Mouse (Mus musculus) lung, embryonic 14.5 days (tissue): ENCODE measurements around the gene Lnpep. TPM values are rescaled to one million over a fixed set of nuclear protein-coding genes. Genes with fewer than 3 reads are reported as not detected.
A peak's percentile ranks its signal among the peaks of the same experiment; 100 is the strongest.

Experiments
- ATAC-seq: fragments of 200-750 bp; cut with Nextera tagmentation; 2 replicates; pipeline ENCODE4 v1.8.0; 2017; ENCODE audit warnings: mild to moderate bottlenecking, moderate TSS enrichment, moderate library complexity; ENCODE audit not compliant: insufficient read depth
- DNase-seq: peaks from one replicate; pipeline ENCODE4 v3.0.0-alpha.2; 2015
- H3K27ac ChIP-seq: fragments of 300-500 bp; sonication (generic); 2 replicates; pipeline ENCODE4 v1.5.1; 2014; ENCODE audit warnings: low read depth, mild to moderate bottlenecking, moderate library complexity
- H3K27me3 ChIP-seq: fragments of 300-500 bp; sonication (generic); 2 replicates; pipeline ENCODE4 v1.6.1; 2014; ENCODE audit warnings: low read length, control low read depth; ENCODE audit not compliant: insufficient read depth
- H3K36me3 ChIP-seq: fragments of 300-500 bp; sonication (generic); 2 replicates; pipeline ENCODE4 v1.6.1; 2014; ENCODE audit warnings: control low read depth; ENCODE audit not compliant: insufficient read depth
- H3K4me1 ChIP-seq: fragments of 300-500 bp; sonication (generic); 2 replicates; pipeline ENCODE4 v1.6.1; 2014; ENCODE audit warnings: antibody characterized with exemption, control low read depth; ENCODE audit not compliant: insufficient read depth
- H3K4me2 ChIP-seq: fragments of 300-500 bp; sonication (generic); 2 replicates; pipeline ENCODE4 v1.6.1; 2014; ENCODE audit warnings: mild to moderate bottlenecking
- H3K4me3 ChIP-seq: fragments of 300-500 bp; sonication (generic); 2 replicates; pipeline ENCODE4 v1.5.1; 2014; ENCODE audit warnings: low read depth, low read length
- H3K9ac ChIP-seq: fragments of 300-500 bp; sonication (generic); 2 replicates; pipeline ENCODE4 v1.6.1; 2014
- H3K9me3 ChIP-seq: fragments of 300-500 bp; sonication (generic); 2 replicates; pipeline ENCODE4 v1.6.1; 2016; ENCODE audit warnings: low read depth, low read length, control low read depth
- CTCF ChIP-seq: IDR thresholded peaks from 2 replicates; pipeline ENCODE4 v1.5.1; 2016; ENCODE audit warnings: antibody characterized with exemption, low read depth
- WGBS: fragments of 180-500 bp; shearing (Covaris S2); extraction: QIAGEN DNeasy Blood & Tissue Kit; methylation state at CpG from one replicate; pipeline ENCODE4 v1.1.7; 2014; 5-methylcytosine and 5-hydroxymethylcytosine counted together
- polyA plus RNA-seq: library from polyadenylated mRNA; unstranded; fragments of >200 nt; fragmentation: Nextera tagmentation; extraction: Ambion mirVana; gene quantifications from 2 replicates; pipeline ENCODE4 v1.2.1, GENCODE M21; 2014

Lnpep gene
- polyA plus RNA-seq = 6.7 and 8.4 TPM in 2 replicates

DNA sequence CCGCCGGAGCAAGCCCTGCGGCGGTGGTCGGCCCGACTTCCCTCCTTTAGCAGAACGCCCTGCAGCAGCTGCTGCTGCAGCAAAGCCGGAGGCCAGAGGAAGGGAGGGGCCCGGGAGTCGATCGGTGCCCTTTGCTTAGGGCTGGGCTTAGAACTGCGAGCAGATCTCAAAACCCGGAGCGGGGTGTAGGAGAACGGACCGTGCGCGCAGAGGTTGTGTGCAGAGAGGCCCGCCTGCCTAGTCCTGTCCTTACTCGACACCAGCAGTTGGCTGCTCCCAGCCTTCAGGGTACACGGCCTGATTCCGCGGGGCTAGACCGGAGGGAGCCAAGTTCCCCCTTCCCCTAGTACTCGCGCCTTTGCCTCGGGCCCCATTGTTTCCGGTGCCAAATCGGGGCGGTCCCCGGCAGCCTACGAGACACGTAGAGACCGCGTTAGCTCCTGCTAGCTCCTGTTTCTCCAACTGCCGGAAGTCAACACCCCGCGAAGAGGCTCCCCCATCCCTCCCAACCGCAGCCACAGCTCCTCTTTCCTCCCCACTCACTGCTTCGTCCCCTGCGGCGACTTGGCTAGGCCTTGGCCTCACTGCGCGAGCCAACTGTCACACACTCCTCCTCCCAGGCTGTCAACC, at the start of gene Lnpep:
TSS of gene Lnpep (minus strand) at position 94 of the 630 bp plus-strand sequence.
- peak; percentile 95 for ATAC-seq
- under 1% methylated on average over 44 of the region's 44 CpGs for WGBS

DNA sequence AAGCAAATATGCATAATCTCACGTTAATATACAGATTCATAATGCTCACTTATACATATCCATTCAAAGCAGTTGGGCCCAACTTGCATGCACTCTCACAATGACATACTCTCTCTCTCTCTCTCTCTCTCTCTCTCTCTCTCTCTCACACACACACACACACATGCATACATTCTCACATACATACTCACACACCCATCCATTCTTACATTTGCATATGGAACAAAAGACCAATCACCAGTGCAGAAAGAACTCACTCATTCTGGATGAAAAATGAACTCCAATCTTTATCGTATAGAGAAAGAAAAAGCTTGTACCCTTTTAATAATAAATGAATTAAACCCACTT, 31.0 kb upstream of the Lnpep start:
- DNase-seq (no peak), ATAC-seq (no peak)
- Histone ChIP-seq H3K4me3 (no peak overlapping the region), H3K9ac (no peak overlapping the region), H3K9me3 (no peaks in the 10 kb centered on the region), H3K27me3 (no peaks in the 10 kb centered on the region), H3K4me1 (no peaks in the 10 kb centered on the region), H3K36me3 (no peaks in the 10 kb centered on the region), H3K4me2 (no peak overlapping the region), H3K27ac (no peak overlapping the region)
- TF ChIP-seq CTCF = no peak
- WGBS = 24% methylated on average over 2 of the region's 2 CpGs

More for the DNA sequence above, at the start of gene Lnpep:
- no peak for TF ChIP-seq CTCF
- Histone ChIP-seq H3K27me3 (no peaks in the 10 kb centered on the region), H3K9me3 (no peaks in the 10 kb centered on the region), H3K4me1 (no peaks in the 10 kb centered on the region), H3K27ac (peak within 1 kb of the TSS; percentile 100), H3K36me3 (no peaks in the 10 kb centered on the region), H3K4me2 (peak within 1 kb of the TSS; percentile 72), H3K9ac (peak within 1 kb of the TSS; percentile 92), H3K4me3 (peak within 1 kb of the TSS; percentile 71)
- peak; percentile 95 for DNase-seq

DNA sequence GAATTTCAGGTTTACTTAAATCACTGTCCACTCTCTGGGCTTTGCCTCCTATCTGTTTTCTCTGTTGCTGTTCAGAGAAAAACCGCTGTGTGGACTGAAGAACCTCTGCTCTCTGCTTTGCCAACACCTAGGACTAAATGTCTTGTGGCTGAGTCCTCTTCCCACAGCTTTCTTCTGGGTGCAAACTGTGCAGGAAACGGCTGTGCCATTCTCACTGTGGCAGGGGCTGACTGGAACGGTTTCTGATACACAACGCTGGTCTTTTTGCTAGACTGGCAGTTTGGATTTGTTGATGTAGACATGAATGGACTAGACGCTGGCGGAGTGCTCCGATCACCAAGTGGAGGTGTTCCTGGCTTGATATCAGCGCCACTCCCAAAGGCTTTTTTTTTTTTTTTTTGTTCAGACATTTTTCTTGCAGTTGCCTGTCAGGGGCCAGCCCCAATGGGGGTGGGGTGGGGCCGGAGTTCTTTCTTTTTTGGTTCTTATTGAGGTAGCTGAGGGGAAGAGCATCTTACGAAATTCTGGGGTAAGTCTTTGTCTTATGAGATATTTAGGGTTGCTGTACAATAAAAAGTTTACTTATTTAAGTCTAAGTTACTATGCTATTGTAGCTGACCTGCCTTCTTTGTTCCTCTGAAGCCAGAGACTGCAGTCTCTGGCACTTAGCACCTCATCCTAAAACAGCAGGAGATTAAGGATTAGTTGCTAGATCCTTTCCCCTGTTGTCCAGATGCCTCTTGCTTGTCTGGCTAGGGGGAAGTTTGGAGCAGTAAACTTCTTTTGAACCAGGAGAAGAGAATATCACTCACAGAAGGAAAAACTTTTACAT, 30.4 kb upstream of the Lnpep start:
- 13% methylated on average over 10 of the region's 10 CpGs for WGBS
- H3K27ac ChIP-seq = no peak overlapping the region
- ATAC-seq (no peak), DNase-seq (no peak)
- no peak overlapping the region for H3K9ac ChIP-seq
- H3K4me1 ChIP-seq = no peaks in the 10 kb centered on the region
- H3K4me2 ChIP-seq = 0 out of 2 replicates have a peak overlapping the region, but pooled peaks have one; percentile 15
- H3K9me3 ChIP-seq = no peaks in the 10 kb centered on the region
- no peaks in the 10 kb centered on the region for H3K36me3 ChIP-seq
- H3K27me3 ChIP-seq = no peaks in the 10 kb centered on the region
- no peak for TF ChIP-seq CTCF
- H3K4me3 ChIP-seq = no peak overlapping the region

DNA sequence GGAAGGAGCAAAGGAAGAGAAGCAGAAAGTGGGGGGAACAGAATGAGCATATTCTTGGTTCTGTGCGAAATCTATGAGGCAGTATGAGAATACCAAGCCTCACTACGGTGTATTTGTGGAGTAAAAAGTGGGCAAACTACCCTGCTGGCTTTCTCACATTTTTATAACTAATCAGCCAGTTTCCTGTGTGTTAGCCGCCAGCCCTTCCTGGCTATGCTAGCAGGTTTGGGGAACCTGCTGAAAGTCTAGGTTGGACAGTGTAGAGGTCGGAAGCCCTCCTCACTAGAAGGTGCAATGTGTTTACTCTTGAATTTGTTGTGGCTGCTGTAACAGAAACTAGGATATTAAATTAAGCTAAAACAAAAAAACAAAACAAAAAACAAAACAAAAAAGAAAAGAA, 27.7 kb upstream of the Lnpep start:
- WGBS = 67% methylated on average over 4 of the region's 4 CpGs
- no peak overlapping the region for H3K4me3 ChIP-seq
- H3K27ac ChIP-seq = no peak overlapping the region
- no peak for TF ChIP-seq CTCF
- ATAC-seq = no peak
- no peak overlapping the region for H3K4me2 ChIP-seq
- no peaks in the 10 kb centered on the region for H3K27me3 ChIP-seq
- H3K9me3 ChIP-seq = no peaks in the 10 kb centered on the region
- H3K9ac ChIP-seq = no peak overlapping the region
- DNase-seq = no peak
- no peaks in the 10 kb centered on the region for H3K36me3 ChIP-seq
- no peaks in the 10 kb centered on the region for H3K4me1 ChIP-seq

DNA sequence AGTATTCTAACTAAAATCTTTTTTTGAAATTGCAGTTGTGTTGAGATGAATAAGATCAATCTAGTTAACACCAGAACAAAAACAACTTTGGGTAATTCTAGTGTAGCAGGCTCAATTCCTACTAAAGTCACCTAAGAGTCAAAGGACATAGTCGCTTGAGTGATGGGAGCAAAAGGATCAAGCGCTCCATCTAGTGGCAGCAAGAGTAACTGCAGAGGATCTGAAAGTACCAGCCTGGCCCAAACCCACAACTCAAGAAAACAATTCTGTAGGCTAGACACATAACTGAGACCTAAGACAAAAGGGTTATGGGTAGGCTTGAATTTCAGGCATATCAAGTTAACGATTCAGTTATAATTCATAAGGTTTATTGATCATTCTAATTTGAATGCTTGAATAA, 20.9 kb upstream of the Lnpep start:
- Histone ChIP-seq H3K9me3 (no peaks in the 10 kb centered on the region), H3K9ac (no peak overlapping the region), H3K4me3 (no peak overlapping the region), H3K27me3 (no peaks in the 10 kb centered on the region), H3K4me1 (no peaks in the 10 kb centered on the region), H3K36me3 (no peaks in the 10 kb centered on the region), H3K4me2 (no peak overlapping the region), H3K27ac (no peak overlapping the region)
- peak; percentile 80 for DNase-seq
- peak; percentile 89 for TF ChIP-seq CTCF
- 2% methylated on average over 3 of the region's 3 CpGs for WGBS
- ATAC-seq = peak; percentile 58

DNA sequence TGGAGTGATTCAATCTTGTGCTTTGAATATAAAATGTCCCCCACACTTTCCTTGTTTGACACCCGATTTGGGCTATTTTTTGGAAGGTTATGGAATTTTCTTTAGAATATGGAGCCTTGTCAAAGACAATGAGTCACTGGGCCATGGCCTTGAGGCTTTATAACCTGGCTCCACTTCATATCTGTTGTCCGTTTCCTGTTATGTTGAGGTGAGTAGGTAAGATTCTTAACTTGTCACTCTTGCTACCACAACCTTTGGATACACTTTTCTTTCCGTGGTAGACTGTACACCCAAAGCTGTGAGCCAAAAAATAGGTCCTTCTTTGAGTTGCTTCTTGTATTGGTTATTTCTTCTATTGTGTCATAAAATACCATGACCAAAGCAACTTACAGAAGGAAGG, 12.5 kb upstream of the Lnpep start:
- ATAC-seq = no peak
- H3K4me1 ChIP-seq = no peaks in the 10 kb centered on the region
- no peak overlapping the region for H3K4me3 ChIP-seq
- H3K9ac ChIP-seq = no peak overlapping the region
- no peak for TF ChIP-seq CTCF
- H3K27ac ChIP-seq = no peak overlapping the region
- 72% methylated on average over 3 of the region's 3 CpGs for WGBS
- no peaks in the 10 kb centered on the region for H3K27me3 ChIP-seq
- no peaks in the 10 kb centered on the region for H3K9me3 ChIP-seq
- H3K4me2 ChIP-seq = no peak overlapping the region
- H3K36me3 ChIP-seq = no peaks in the 10 kb centered on the region
- DNase-seq = no peak

DNA sequence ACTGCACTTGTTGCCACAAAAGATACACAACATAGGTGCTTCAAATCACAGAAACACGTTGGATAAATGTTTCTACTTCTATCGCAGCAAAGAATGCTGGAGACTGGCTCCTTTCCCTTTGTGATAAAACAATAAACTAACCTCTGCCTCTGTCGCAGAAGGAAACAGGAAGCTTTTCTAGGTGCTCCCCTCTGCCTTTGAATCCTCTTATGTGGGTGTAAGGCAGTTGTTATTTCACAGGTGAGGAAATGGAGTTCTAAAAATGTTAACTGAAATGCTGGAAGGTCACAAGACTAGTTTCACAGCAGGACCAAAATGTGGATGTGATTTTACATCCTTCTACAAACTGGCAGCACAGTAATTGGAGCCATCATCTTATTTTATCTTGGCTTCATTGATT, 11.3 kb upstream of the Lnpep start:
- no peaks in the 10 kb centered on the region for H3K9me3 ChIP-seq
- ATAC-seq (no peak), DNase-seq (no peak)
- 26% methylated on average over 3 of the region's 3 CpGs for WGBS
- H3K4me1 ChIP-seq = no peaks in the 10 kb centered on the region
- H3K36me3 ChIP-seq = no peaks in the 10 kb centered on the region
- H3K4me3 ChIP-seq = no peak overlapping the region
- H3K9ac ChIP-seq = no peak overlapping the region
- H3K27ac ChIP-seq = no peak overlapping the region
- no peak for TF ChIP-seq CTCF
- no peaks in the 10 kb centered on the region for H3K27me3 ChIP-seq
- no peak overlapping the region for H3K4me2 ChIP-seq
